In genomic region chr1:66777878-66778277, GRCm38 (mm10) we compare ENCODE assay signal across 12 mouse cellular contexts. TPM values are rescaled to one million over a fixed set of nuclear protein-coding genes. Genes with fewer than 3 reads are reported as not detected.
DNase-seq lines count a peak whose midpoint lies in the region; ATAC-seq and TF ChIP-seq lines count a peak whose summit lies in the region.
"Had no signal": no experiment of that assay in that cellular context is flagged by ENCODE, and none has a peak within 500 bp of the region (broad histone marks: within the 10 kb centered on the region; RNA-seq: fewer than 3 reads in every experiment).

No protein-coding gene starts in this region.

- H3K27me3 ChIP-seq in heart, embryonic 10.5 days (ENCODE audit: insufficient read depth, poor library complexity, severe bottlenecking), result no peaks in the 10 kb centered on the region
- H3K27me3 ChIP-seq in midbrain, postnatal 0 days (ENCODE audit: insufficient read depth, low read length), result no peaks in the 10 kb centered on the region
- H3K27me3 ChIP-seq in midbrain, embryonic 10.5 days (ENCODE audit: low read depth, poor library complexity, severe bottlenecking), result no peaks in the 10 kb centered on the region
- H3K27me3 ChIP-seq: megakaryocyte, embryonic 14.5 days; neural tube, embryonic 12.5 days had no signal

- no peak overlapping the region for H3K4me2 ChIP-seq in midbrain, postnatal 0 days (ENCODE audit: low read depth, low read length, poor library complexity, severe bottlenecking)
- H3K4me2 ChIP-seq: liver, embryonic 11.5 days; neural tube, embryonic 12.5 days had no signal

- no peaks in the 10 kb centered on the region; the same call in 1 of the 2 replicates for H3K36me3 ChIP-seq in heart, embryonic 10.5 days
- no peaks in the 10 kb centered on the region for H3K36me3 ChIP-seq in midbrain, postnatal 0 days (ENCODE audit: insufficient read depth, low read length)
- H3K36me3 ChIP-seq in midbrain, embryonic 10.5 days, result no peaks in the 10 kb centered on the region
- H3K36me3 ChIP-seq: neural tube, embryonic 12.5 days had no signal

- DNase-seq in adrenal gland, postnatal 10 days, result peak; percentile 23
- DNase-seq in adrenal gland, adult (ENCODE audit: inconsistent age in 2 of 2, low spot score in 1 of 2), result no peak
- peak; percentile 90 for DNase-seq in heart, adult 11 months
- no peak for DNase-seq in heart, embryonic 10.5 days (ENCODE audit: low spot score)
- DNase-seq in midbrain, postnatal 0 days (ENCODE audit: low spot score), result peak; percentile 49
- DNase-seq in midbrain, embryonic 10.5 days (ENCODE audit: low spot score), result no peak
- DNase-seq in lung, postnatal 36 days, result peak; percentile 46
- no peak for DNase-seq in urinary bladder, postnatal 14 days (ENCODE audit: low spot score)
- DNase-seq: kidney, adult 2 months had no signal

- ATAC-seq in midbrain, postnatal 0 days (ENCODE audit: low FRiP score), result no peak

- H3K4me1 ChIP-seq in heart, embryonic 10.5 days, result no peaks in the 10 kb centered on the region
- no peaks in the 10 kb centered on the region for H3K4me1 ChIP-seq in midbrain, postnatal 0 days (ENCODE audit: insufficient read depth, low read length)
- no peaks in the 10 kb centered on the region for H3K4me1 ChIP-seq in midbrain, embryonic 10.5 days
- H3K4me1 ChIP-seq: megakaryocyte, embryonic 14.5 days; neural tube, embryonic 12.5 days had no signal

- H3K4me3 ChIP-seq in heart, embryonic 10.5 days, result no peak overlapping the region
- H3K4me3 ChIP-seq in midbrain, postnatal 0 days (ENCODE audit: low read depth, low read length), result no peak overlapping the region
- no peak overlapping the region for H3K4me3 ChIP-seq in midbrain, embryonic 10.5 days
- H3K4me3 ChIP-seq: megakaryocyte, embryonic 14.5 days; neural tube, embryonic 12.5 days had no signal

- no peaks in the 10 kb centered on the region for H3K9me3 ChIP-seq in heart, embryonic 10.5 days
- no peaks in the 10 kb centered on the region for H3K9me3 ChIP-seq in midbrain, postnatal 0 days (ENCODE audit: low read length)
- H3K9me3 ChIP-seq in midbrain, embryonic 10.5 days (replicated peaks), result no peaks in the 10 kb centered on the region
- H3K9me3 ChIP-seq: megakaryocyte, embryonic 14.5 days; neural tube, embryonic 12.5 days had no signal

- 82% methylated on average over 2 of the region's 2 CpGs for WGBS in heart, embryonic 10.5 days
- WGBS in midbrain, postnatal 0 days, result 52% methylated on average over 2 of the region's 2 CpGs
- 85% methylated on average over 2 of the region's 2 CpGs for WGBS in midbrain, embryonic 10.5 days

- no peak overlapping the region for H3K9ac ChIP-seq in midbrain, postnatal 0 days (replicated peaks; ENCODE audit: low read length, poor library complexity, severe bottlenecking)
- H3K9ac ChIP-seq: neural tube, embryonic 12.5 days had no signal

- TF ChIP-seq CTCF in midbrain, postnatal 0 days (IDR thresholded peaks at IDR 0.05), result no peak

- no peak overlapping the region for H3K27ac ChIP-seq in heart, embryonic 10.5 days
- no peak overlapping the region for H3K27ac ChIP-seq in midbrain, postnatal 0 days (ENCODE audit: low read depth, low read length)
- no peak overlapping the region for H3K27ac ChIP-seq in midbrain, embryonic 10.5 days (replicated peaks)
- H3K27ac ChIP-seq: neural tube, embryonic 12.5 days had no signal

RNA-seq across cellular contexts. Expression of gene Kansl1l, which starts 39.5 kb away (rescaled TPM):
- total RNA-seq in adrenal gland, postnatal 10 days (2021), result 10 to 100 TPM; 19.2 to 22.7 TPM
- 7.1 and 10.2 TPM in 2 replicates for polyA plus RNA-seq in heart, embryonic 10.5 days (2016; fragmentation: Nextera tagmentation; extraction: Ambion mirVana)
- total RNA-seq in midbrain, postnatal 0 days (2014; rRNA removed), result 20.8 and 20.9 TPM in 2 replicates
- polyA plus RNA-seq in midbrain, postnatal 0 days (2015; fragmentation: Nextera tagmentation; extraction: Ambion mirVana), result 7.2 and 9.7 TPM in 2 replicates
- polyA plus RNA-seq in midbrain, embryonic 10.5 days (2016; fragmentation: Nextera tagmentation; extraction: Ambion mirVana), result 7.8 and 8.1 TPM in 2 replicates

Comparison
In these comparisons a context has a peak if more than half of its experiments do, and no peak if none do; other contexts are left out.
1. DNase-seq: peak in adrenal gland, postnatal 10 days (single experiment), heart, adult 11 months (single experiment), midbrain, postnatal 0 days (single experiment) and lung, postnatal 36 days (single experiment); none in adrenal gland, adult (0 of 2), heart, embryonic 10.5 days (single experiment), midbrain, embryonic 10.5 days (single experiment) and urinary bladder, postnatal 14 days (single experiment).